Mouse (Mus musculus): ENCODE measurements around the gene Rbm34. TPM values are rescaled to one million over a fixed set of nuclear protein-coding genes. Genes with fewer than 3 reads are reported as not detected.

Gene Rbm34
- polyA plus RNA-seq, 1 experiment from 2014 or later, result 32.2 TPM

DNA sequence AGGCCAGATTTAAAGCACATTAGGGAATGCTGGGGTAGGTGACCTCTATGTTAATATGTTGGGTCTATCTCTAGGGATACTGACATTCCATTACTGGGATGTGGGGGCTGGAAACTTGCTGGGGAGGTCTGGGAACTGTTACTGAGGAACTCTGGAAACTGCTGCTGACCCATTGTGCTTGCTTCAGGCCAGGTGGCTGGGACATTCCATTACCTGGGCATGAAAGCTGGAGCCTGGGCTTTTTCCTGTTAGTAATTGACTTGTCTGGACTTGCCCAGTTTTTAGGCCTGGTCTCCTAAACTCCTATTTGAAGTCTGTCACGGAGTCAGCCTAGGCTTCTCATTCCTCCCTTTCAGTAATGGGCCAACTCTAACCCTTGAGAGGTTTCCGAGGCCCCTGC is 1.2 kb upstream of the Rbm34 start:
- no peak overlapping the region for H3K4me3 ChIP-seq (ENCODE audit: low read depth, low read length)
- H3K4me1 ChIP-seq (ENCODE audit: control insufficient read depth, insufficient read depth, low read length), result peaks cover 4% of the 10 kb centered on the region; the same call in 1 of the 2 replicates
- H3K27me3 ChIP-seq (ENCODE audit: control insufficient read depth, insufficient read depth, low read length), result no peaks in the 10 kb centered on the region
- no peak overlapping the region for H3K27ac ChIP-seq (replicated peaks; ENCODE audit: low read depth, low read length)
- no peak for DNase-seq (ENCODE audit: low spot score)
- 74% methylated on average over 2 of the region's 2 CpGs for WGBS
- H3K36me3 ChIP-seq (ENCODE audit: control insufficient read depth, insufficient read depth, low read length), result peaks cover 2% of the 10 kb centered on the region; the same call in 1 of the 2 replicates
- ATAC-seq (ENCODE audit: insufficient number of reproducible peaks, low FRiP score, low TSS enrichment, low read depth), result no peak
- H3K9ac ChIP-seq (ENCODE audit: low read length), result no peak overlapping the region
- H3K4me2 ChIP-seq (ENCODE audit: low read depth, severe bottlenecking), result no peak overlapping the region
- no peaks in the 10 kb centered on the region for H3K9me3 ChIP-seq (ENCODE audit: control insufficient read depth, low read length)

DNA sequence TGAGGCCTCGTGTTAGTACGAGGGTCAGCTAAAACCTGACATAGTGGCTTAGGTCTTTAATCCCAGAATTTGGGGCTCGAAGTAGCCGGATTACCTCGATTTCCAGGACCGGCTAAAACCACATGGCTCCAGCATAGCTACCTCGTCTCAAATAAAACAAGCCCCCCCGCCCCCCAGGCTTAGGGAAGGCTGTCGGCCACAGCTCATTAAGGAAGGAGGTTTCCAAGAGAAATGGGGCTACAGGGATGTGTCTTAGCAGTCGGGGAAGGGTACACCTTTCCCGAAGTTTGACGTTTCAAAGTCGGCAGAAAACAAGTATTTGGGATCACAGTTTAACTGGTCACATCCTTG is 418 bp upstream of the Rbm34 start:
- no peak overlapping the region; the same call in 1 of the 2 replicates for H3K27ac ChIP-seq (replicated peaks; ENCODE audit: low read depth, low read length)
- peak; percentile 60 for ATAC-seq (ENCODE audit: insufficient number of reproducible peaks, low FRiP score, low TSS enrichment, low read depth)
- 9% methylated on average over 13 of the region's 13 CpGs for WGBS

DNA sequence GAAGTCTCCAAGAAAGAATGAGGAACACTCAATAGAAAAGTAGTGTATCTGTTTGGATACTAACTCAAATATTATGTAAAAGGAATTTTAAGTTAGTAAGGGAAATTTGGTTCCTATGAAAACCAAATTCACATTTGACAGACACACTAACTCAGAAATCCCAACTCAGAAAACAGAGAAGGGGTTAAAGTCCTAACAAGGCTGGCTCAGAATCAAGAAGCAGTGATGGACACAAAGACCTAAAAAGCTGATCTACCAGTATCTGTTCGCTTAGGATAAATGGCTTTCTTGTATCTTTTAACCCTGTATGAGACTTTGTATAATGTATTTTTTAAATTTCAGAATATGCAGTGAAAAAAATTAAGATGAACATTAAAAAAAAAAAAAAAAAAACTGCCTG is 1.3 kb downstream of the Rbm34 start:
- no peak overlapping the region for H3K9ac ChIP-seq (ENCODE audit: low read length)
- no peaks in the 10 kb centered on the region for H3K27me3 ChIP-seq (ENCODE audit: control insufficient read depth, insufficient read depth, low read length)
- H3K27ac ChIP-seq (replicated peaks; ENCODE audit: low read depth, low read length), result no peak overlapping the region
- peaks cover 4% of the 10 kb centered on the region; the same call in 1 of the 2 replicates for H3K4me1 ChIP-seq (ENCODE audit: control insufficient read depth, insufficient read depth, low read length)
- ATAC-seq (ENCODE audit: insufficient number of reproducible peaks, low FRiP score, low TSS enrichment, low read depth) (no peak), DNase-seq (ENCODE audit: low spot score) (no peak)
- WGBS, result 91% methylated on average over 1 of the region's 1 CpGs
- H3K9me3 ChIP-seq (ENCODE audit: control insufficient read depth, low read length), result no peaks in the 10 kb centered on the region
- no peak overlapping the region for H3K4me3 ChIP-seq (ENCODE audit: low read depth, low read length)
- H3K36me3 ChIP-seq (ENCODE audit: control insufficient read depth, insufficient read depth, low read length), result peaks cover 8% of the 10 kb centered on the region
- no peak overlapping the region for H3K4me2 ChIP-seq (ENCODE audit: low read depth, severe bottlenecking)

More for the DNA sequence above, 418 bp upstream of the Rbm34 start:
- Histone ChIP-seq H3K4me2 (ENCODE audit: low read depth, severe bottlenecking) (peak overlapping the region; percentile 78), H3K4me1 (ENCODE audit: control insufficient read depth, insufficient read depth, low read length) (peaks cover 4% of the 10 kb centered on the region; the same call in 1 of the 2 replicates), H3K9me3 (ENCODE audit: control insufficient read depth, low read length) (no peaks in the 10 kb centered on the region), H3K27me3 (ENCODE audit: control insufficient read depth, insufficient read depth, low read length) (no peaks in the 10 kb centered on the region), H3K36me3 (ENCODE audit: control insufficient read depth, insufficient read depth, low read length) (peaks cover 2% of the 10 kb centered on the region; the same call in 1 of the 2 replicates), H3K9ac (ENCODE audit: low read length) (peak overlapping the region; percentile 58), H3K4me3 (ENCODE audit: low read depth, low read length) (peak overlapping the region; percentile 97)
- DNase-seq (ENCODE audit: low spot score), result no peak

DNA sequence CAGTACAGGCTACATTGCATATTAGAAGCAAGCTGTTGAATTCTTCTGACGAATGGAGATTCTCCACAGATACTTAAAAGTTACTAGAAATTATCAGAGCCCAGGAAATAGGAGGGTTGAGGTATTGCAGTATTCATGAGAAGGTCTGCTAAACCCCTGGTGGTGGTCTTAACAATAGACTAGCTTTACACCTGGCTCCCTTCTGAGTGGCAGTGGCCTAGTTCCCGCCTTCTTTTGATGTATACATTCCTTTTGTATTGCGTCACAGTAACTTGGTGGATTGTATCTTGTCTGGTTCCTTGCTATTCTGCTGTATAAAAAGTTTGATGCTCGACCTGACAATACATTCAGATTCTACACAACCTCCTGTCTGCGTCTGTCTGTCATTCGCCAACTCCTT is 2.8 kb downstream of the Rbm34 start:
- H3K4me1 ChIP-seq (ENCODE audit: control insufficient read depth, insufficient read depth, low read length), result peaks cover 4% of the 10 kb centered on the region; the same call in 1 of the 2 replicates
- H3K27me3 ChIP-seq (ENCODE audit: control insufficient read depth, insufficient read depth, low read length), result no peaks in the 10 kb centered on the region
- no peak overlapping the region for H3K4me2 ChIP-seq (ENCODE audit: low read depth, severe bottlenecking)
- no peak overlapping the region for H3K4me3 ChIP-seq (ENCODE audit: low read depth, low read length)
- H3K9me3 ChIP-seq (ENCODE audit: control insufficient read depth, low read length), result no peaks in the 10 kb centered on the region
- DNase-seq (ENCODE audit: low spot score) (no peak), ATAC-seq (ENCODE audit: insufficient number of reproducible peaks, low FRiP score, low TSS enrichment, low read depth) (no peak)
- H3K27ac ChIP-seq (replicated peaks; ENCODE audit: low read depth, low read length), result no peak overlapping the region
- 97% methylated on average over 6 of the region's 6 CpGs for WGBS
- no peak overlapping the region for H3K9ac ChIP-seq (ENCODE audit: low read length)
- H3K36me3 ChIP-seq (ENCODE audit: control insufficient read depth, insufficient read depth, low read length), result peaks cover 11% of the 10 kb centered on the region

DNA sequence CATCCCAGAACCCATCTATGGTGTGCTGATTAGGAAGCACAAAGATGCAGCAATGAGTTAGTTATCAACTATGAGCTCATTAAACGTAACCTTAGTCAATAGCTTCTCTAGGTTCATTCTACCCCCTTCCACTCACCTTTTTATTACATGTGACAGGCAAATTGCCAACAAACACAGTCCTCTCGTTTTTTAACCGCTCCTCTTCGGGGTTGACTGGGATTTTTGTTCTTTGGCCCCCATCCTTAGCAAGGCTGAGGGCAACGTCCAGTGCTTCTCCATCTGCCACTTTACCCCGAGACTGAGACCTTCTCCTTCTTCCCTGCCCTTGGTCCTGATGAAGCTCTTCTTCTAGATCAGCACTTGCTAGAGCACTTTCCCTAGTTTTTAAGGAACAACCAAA is 5.6 kb downstream of the Rbm34 start:
- Histone ChIP-seq H3K4me3 (ENCODE audit: low read depth, low read length) (no peak overlapping the region), H3K4me2 (ENCODE audit: low read depth, severe bottlenecking) (no peak overlapping the region), H3K9ac (ENCODE audit: low read length) (no peak overlapping the region), H3K4me1 (ENCODE audit: control insufficient read depth, insufficient read depth, low read length) (peaks cover 3% of the 10 kb centered on the region; the same call in 1 of the 2 replicates), H3K36me3 (ENCODE audit: control insufficient read depth, insufficient read depth, low read length) (peaks cover 20% of the 10 kb centered on the region), H3K27me3 (ENCODE audit: control insufficient read depth, insufficient read depth, low read length) (no peaks in the 10 kb centered on the region), H3K27ac (replicated peaks; ENCODE audit: low read depth, low read length) (no peak overlapping the region), H3K9me3 (ENCODE audit: control insufficient read depth, low read length) (no peaks in the 10 kb centered on the region)
- no peak for ATAC-seq (ENCODE audit: insufficient number of reproducible peaks, low FRiP score, low TSS enrichment, low read depth)
- WGBS, result 90% methylated on average over 6 of the region's 6 CpGs
- DNase-seq (ENCODE audit: low spot score), result no peak

DNA sequence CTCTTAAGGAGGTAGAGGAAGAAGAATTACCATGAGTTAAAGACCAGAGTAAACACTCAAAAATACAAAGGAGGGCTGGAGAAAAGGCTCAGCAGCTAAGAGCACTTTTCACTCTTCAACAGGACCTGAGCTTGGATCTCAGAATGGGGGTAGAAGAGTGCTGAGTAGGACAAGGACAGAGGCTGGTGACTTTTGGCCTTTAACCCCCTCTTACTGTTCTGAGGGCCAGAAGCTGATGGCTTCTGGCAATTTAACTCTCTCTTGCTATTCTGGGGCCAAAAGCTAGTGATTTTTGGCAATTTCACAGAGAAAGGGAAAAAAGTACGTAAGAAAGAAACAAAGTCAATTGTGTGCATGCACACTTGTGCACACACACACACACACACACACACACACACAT is 8.0 kb downstream of the Rbm34 start:
- Histone ChIP-seq H3K4me2 (ENCODE audit: low read depth, severe bottlenecking) (no peak overlapping the region), H3K9me3 (ENCODE audit: control insufficient read depth, low read length) (no peaks in the 10 kb centered on the region), H3K9ac (ENCODE audit: low read length) (no peak overlapping the region), H3K27ac (replicated peaks; ENCODE audit: low read depth, low read length) (no peak overlapping the region), H3K36me3 (ENCODE audit: control insufficient read depth, insufficient read depth, low read length) (peaks cover 18% of the 10 kb centered on the region), H3K27me3 (ENCODE audit: control insufficient read depth, insufficient read depth, low read length) (no peaks in the 10 kb centered on the region), H3K4me1 (ENCODE audit: control insufficient read depth, insufficient read depth, low read length) (no peaks in the 10 kb centered on the region), H3K4me3 (ENCODE audit: low read depth, low read length) (no peak overlapping the region)
- ATAC-seq (ENCODE audit: insufficient number of reproducible peaks, low FRiP score, low TSS enrichment, low read depth) (no peak), DNase-seq (ENCODE audit: low spot score) (no peak)
- 100% methylated on average over 1 of the region's 1 CpGs for WGBS

DNA sequence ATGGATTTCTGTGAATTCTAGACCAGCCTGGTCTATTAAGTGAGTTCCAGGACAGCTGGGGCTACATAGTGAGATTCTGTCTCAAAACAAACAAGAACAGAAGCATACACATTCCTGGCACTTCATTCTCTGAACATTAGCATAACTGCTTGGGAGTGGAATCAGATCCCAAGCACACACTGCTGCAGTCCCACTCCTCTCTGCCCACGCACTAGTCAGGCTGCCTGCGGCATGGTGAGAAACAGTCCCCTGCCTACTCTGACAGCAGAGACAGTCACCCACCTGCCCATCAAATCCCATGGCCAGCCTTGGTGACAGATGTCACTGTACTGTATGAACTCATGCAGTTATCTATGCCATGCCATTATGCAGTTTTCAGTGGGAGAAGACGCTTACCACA is 9.4 kb downstream of the Rbm34 start:
- Histone ChIP-seq H3K27me3 (ENCODE audit: control insufficient read depth, insufficient read depth, low read length) (no peaks in the 10 kb centered on the region), H3K9me3 (ENCODE audit: control insufficient read depth, low read length) (no peaks in the 10 kb centered on the region), H3K36me3 (ENCODE audit: control insufficient read depth, insufficient read depth, low read length) (peaks cover 18% of the 10 kb centered on the region), H3K27ac (replicated peaks; ENCODE audit: low read depth, low read length) (no peak overlapping the region), H3K4me2 (ENCODE audit: low read depth, severe bottlenecking) (no peak overlapping the region), H3K9ac (ENCODE audit: low read length) (no peak overlapping the region), H3K4me3 (ENCODE audit: low read depth, low read length) (no peak overlapping the region), H3K4me1 (ENCODE audit: control insufficient read depth, insufficient read depth, low read length) (no peaks in the 10 kb centered on the region)
- DNase-seq (ENCODE audit: low spot score) (no peak), ATAC-seq (ENCODE audit: insufficient number of reproducible peaks, low FRiP score, low TSS enrichment, low read depth) (no peak)
- WGBS, result 97% methylated on average over 3 of the region's 3 CpGs

DNA sequence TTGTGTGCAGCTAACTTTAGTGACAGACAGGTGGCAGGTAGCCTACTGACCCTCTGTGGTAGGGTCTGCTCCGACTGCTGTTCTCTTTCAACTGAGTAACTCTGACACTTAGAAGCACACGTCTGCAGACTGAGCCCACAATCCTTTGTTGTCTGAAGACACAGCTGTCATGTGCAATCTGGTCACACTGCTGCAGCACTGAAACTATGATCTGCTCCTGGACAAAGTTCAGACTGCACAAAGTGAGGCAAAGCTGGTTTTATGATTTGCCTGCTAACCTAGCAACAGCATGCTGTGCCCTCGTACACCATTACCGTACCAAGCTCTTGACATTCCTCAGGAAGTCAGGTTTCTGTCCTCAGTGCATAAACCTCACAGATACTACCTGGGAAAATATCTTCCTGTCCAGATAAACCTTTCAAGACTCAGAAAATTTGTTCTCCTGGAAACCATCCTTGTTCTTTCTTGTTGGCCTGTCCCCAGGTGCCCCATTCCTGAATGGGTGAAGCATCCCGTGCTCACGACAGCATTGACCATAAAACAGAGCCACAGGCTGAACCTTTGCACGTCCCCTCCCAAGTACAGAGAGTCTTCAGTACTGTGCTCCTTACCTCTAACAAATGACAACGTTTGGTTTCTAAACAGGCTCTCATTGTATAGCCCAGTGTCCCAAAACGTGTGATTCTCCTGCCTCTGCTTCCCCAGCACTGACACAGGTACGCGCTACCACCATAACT is 18.8 kb downstream of the Rbm34 start:
- no peaks in the 10 kb centered on the region for H3K4me1 ChIP-seq (ENCODE audit: control insufficient read depth, insufficient read depth, low read length)
- H3K27me3 ChIP-seq (ENCODE audit: control insufficient read depth, insufficient read depth, low read length), result no peaks in the 10 kb centered on the region
- no peak overlapping the region for H3K27ac ChIP-seq (replicated peaks; ENCODE audit: low read depth, low read length)
- WGBS, result 90% methylated on average over 11 of the region's 11 CpGs
- no peaks in the 10 kb centered on the region for H3K9me3 ChIP-seq (ENCODE audit: control insufficient read depth, low read length)
- DNase-seq (ENCODE audit: low spot score) (no peak), ATAC-seq (ENCODE audit: insufficient number of reproducible peaks, low FRiP score, low TSS enrichment, low read depth) (no peak)
- no peak overlapping the region for H3K4me2 ChIP-seq (ENCODE audit: low read depth, severe bottlenecking)
- no peak overlapping the region for H3K4me3 ChIP-seq (ENCODE audit: low read depth, low read length)
- no peak overlapping the region for H3K9ac ChIP-seq (ENCODE audit: low read length)
- H3K36me3 ChIP-seq (ENCODE audit: control insufficient read depth, insufficient read depth, low read length), result peaks cover 18% of the 10 kb centered on the region

DNA sequence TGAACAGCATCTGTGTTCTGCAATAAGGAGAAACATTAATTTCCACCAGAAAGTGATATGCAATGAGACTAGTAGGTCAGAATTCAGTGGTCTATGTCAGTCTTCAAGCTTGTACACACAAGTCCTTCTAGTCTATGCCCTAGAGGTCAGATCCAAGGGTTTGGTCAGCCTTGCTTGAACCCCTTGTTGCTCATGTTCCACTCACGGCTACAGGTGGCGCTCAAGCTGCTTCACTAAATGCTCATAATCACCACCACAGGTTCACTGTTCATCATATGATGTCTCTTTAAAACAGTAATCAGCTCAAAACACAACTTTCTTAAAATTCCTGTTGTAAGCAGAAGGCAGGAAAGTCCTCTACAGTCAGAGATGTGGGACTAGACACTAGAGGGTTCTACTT is 21.3 kb downstream of the Rbm34 start:
- Histone ChIP-seq H3K4me3 (ENCODE audit: low read depth, low read length) (no peak overlapping the region), H3K27me3 (ENCODE audit: control insufficient read depth, insufficient read depth, low read length) (no peaks in the 10 kb centered on the region), H3K9me3 (ENCODE audit: control insufficient read depth, low read length) (no peaks in the 10 kb centered on the region), H3K4me1 (ENCODE audit: control insufficient read depth, insufficient read depth, low read length) (0 out of 2 replicates have a peak, but pooled peaks cover 3% of the 10 kb centered on the region), H3K27ac (replicated peaks; ENCODE audit: low read depth, low read length) (no peak overlapping the region), H3K9ac (ENCODE audit: low read length) (no peak overlapping the region), H3K4me2 (ENCODE audit: low read depth, severe bottlenecking) (no peak overlapping the region), H3K36me3 (ENCODE audit: control insufficient read depth, insufficient read depth, low read length) (peaks cover 16% of the 10 kb centered on the region)
- WGBS, result 81% methylated on average over 2 of the region's 2 CpGs
- DNase-seq (ENCODE audit: low spot score) (no peak), ATAC-seq (ENCODE audit: insufficient number of reproducible peaks, low FRiP score, low TSS enrichment, low read depth) (no peak)

Measured in limb, embryonic 11.5 days (tissue).